19 mouse cellular contexts compared by ENCODE assay signal in genomic region chr3:86037926-86038484, GRCm38 (mm10). TPM values are rescaled to one million over a fixed set of nuclear protein-coding genes. Genes with fewer than 3 reads are reported as not detected.
DNase-seq lines count a peak whose midpoint lies in the region; ATAC-seq and TF ChIP-seq lines count a peak whose summit lies in the region.
"Had no signal": no experiment of that assay in that cellular context is flagged by ENCODE, and none has a peak within 500 bp of the region (broad histone marks: within the 10 kb centered on the region; RNA-seq: fewer than 3 reads in every experiment).

No protein-coding gene starts in this region.

- peak overlapping the region; percentile 71; the same call in 1 of the 2 replicates for H3K27ac ChIP-seq in heart, adult 2 months
- 0 out of 2 replicates have a peak overlapping the region, but pooled peaks have one; percentile 9 for H3K27ac ChIP-seq in intestine, embryonic 16.5 days (ENCODE audit: low read length)
- no peak overlapping the region for H3K27ac ChIP-seq in intestine, embryonic 15.5 days
- peak overlapping the region; percentile 20; the same call in 1 of the 2 replicates for H3K27ac ChIP-seq in neural tube, embryonic 15.5 days (replicated peaks)
- no peak overlapping the region for H3K27ac ChIP-seq in midbrain, embryonic 13.5 days
- H3K27ac ChIP-seq: hindbrain, embryonic 14.5 days; midbrain, embryonic 15.5 days had no signal

- peaks cover 7% of the 10 kb centered on the region for H3K4me1 ChIP-seq in heart, adult 2 months (ENCODE audit: control insufficient read depth, insufficient read depth, low read length)
- H3K4me1 ChIP-seq in intestine, embryonic 16.5 days (ENCODE audit: control insufficient read depth, insufficient read depth, low read length) = peaks cover 15% of the 10 kb centered on the region
- peaks cover 9% of the 10 kb centered on the region; the same call in 1 of the 2 replicates for H3K4me1 ChIP-seq in intestine, embryonic 15.5 days (replicated peaks)
- peaks cover 12% of the 10 kb centered on the region for H3K4me1 ChIP-seq in neural tube, embryonic 15.5 days
- H3K4me1 ChIP-seq in midbrain, embryonic 13.5 days (replicated peaks) = no peaks in the 10 kb centered on the region

- H3K79me2 ChIP-seq in heart, adult 2 months (replicated peaks; ENCODE audit: control insufficient read depth, insufficient read depth, low read length) = no peaks in the 10 kb centered on the region

- H3K9ac ChIP-seq in heart, adult 2 months (ENCODE audit: low read depth, low read length) = no peak overlapping the region
- no peak overlapping the region for H3K9ac ChIP-seq in intestine, embryonic 16.5 days (ENCODE audit: low read depth, low read length)
- H3K9ac ChIP-seq in intestine, embryonic 15.5 days = no peak overlapping the region
- H3K9ac ChIP-seq in neural tube, embryonic 15.5 days (replicated peaks) = no peak overlapping the region
- no peak overlapping the region for H3K9ac ChIP-seq in midbrain, embryonic 13.5 days (replicated peaks)
- H3K9ac ChIP-seq: hindbrain, embryonic 14.5 days; midbrain, embryonic 15.5 days had no signal

- no peaks in the 10 kb centered on the region; the same call in 1 of the 2 replicates for H3K36me3 ChIP-seq in heart, adult 2 months (ENCODE audit: control insufficient read depth, insufficient read depth, low read length)
- H3K36me3 ChIP-seq in intestine, embryonic 16.5 days (ENCODE audit: control insufficient read depth, insufficient read depth, low read length) = peaks cover under 1% of the 10 kb centered on the region; the same call in 1 of the 2 replicates
- peaks cover 3% of the 10 kb centered on the region; the same call in 1 of the 2 replicates for H3K36me3 ChIP-seq in intestine, embryonic 15.5 days
- H3K36me3 ChIP-seq in neural tube, embryonic 15.5 days = peaks cover 2% of the 10 kb centered on the region; the same call in 1 of the 2 replicates
- H3K36me3 ChIP-seq in midbrain, embryonic 13.5 days = no peaks in the 10 kb centered on the region
- H3K36me3 ChIP-seq: midbrain, embryonic 15.5 days had no signal

- no peak for TF ChIP-seq POLR2A in heart, adult 2 months (IDR thresholded peaks at IDR 0.05; ENCODE audit: insufficient read depth, low read depth, low read length)

- no peak for TF ChIP-seq EP300 in heart, adult 2 months (IDR thresholded peaks at IDR 0.05; ENCODE audit: insufficient read depth, low read depth, low read length)

- intact Hi-C loops in heart, adult 2 months (cut with DNase I) = loop anchor here (5.0 kb wide), 1 partner anchor 41 kb away; no protein-coding TSS in a partner anchor
- intact Hi-C loops in heart, postnatal 36 days (cut with DNase I) = no loop called here

- 72% methylated on average over 9 of the region's 9 CpGs for WGBS in heart, adult 2 months
- 68% methylated on average over 9 of the region's 9 CpGs for WGBS in intestine, embryonic 16.5 days
- 65% methylated on average over 9 of the region's 9 CpGs for WGBS in intestine, embryonic 15.5 days
- 85% methylated on average over 9 of the region's 9 CpGs for WGBS in neural tube, embryonic 15.5 days
- 93% methylated on average over 9 of the region's 9 CpGs for WGBS in midbrain, embryonic 13.5 days

- no peak for DNase-seq in heart, adult 2 months
- no peak for DNase-seq in heart, postnatal 36 days
- no peak for DNase-seq in neural tube, embryonic 10.5 days (ENCODE audit: extremely low spot score, low spot score)
- DNase-seq: cerebellum, adult 8-10 months; right cerebral cortex, adult 18-20 months had no signal

- no peaks in the 10 kb centered on the region; the same call in 1 of the 2 replicates for H3K9me3 ChIP-seq in intestine, embryonic 16.5 days (ENCODE audit: control insufficient read depth, low read length)
- no peaks in the 10 kb centered on the region for H3K9me3 ChIP-seq in intestine, embryonic 15.5 days
- no peaks in the 10 kb centered on the region for H3K9me3 ChIP-seq in neural tube, embryonic 15.5 days (replicated peaks)
- H3K9me3 ChIP-seq in midbrain, embryonic 13.5 days = no peaks in the 10 kb centered on the region
- H3K9me3 ChIP-seq: midbrain, embryonic 15.5 days had no signal

- no peak for TF ChIP-seq CTCF in heart, adult 2 months (IDR thresholded peaks at IDR 0.05)

- H3K27me3 ChIP-seq in heart, adult 2 months (ENCODE audit: control insufficient read depth, insufficient read depth, low read length) = no peaks in the 10 kb centered on the region
- no peaks in the 10 kb centered on the region for H3K27me3 ChIP-seq in intestine, embryonic 16.5 days (replicated peaks; ENCODE audit: control insufficient read depth, insufficient read depth, low read length)
- no peaks in the 10 kb centered on the region for H3K27me3 ChIP-seq in intestine, embryonic 15.5 days (replicated peaks)
- H3K27me3 ChIP-seq in neural tube, embryonic 15.5 days (replicated peaks) = no peaks in the 10 kb centered on the region
- no peaks in the 10 kb centered on the region for H3K27me3 ChIP-seq in midbrain, embryonic 13.5 days
- H3K27me3 ChIP-seq: midbrain, embryonic 15.5 days had no signal

- H3K4me3 ChIP-seq in heart, adult 2 months = no peak overlapping the region
- no peak overlapping the region for H3K4me3 ChIP-seq in intestine, embryonic 16.5 days (ENCODE audit: low read length)
- H3K4me3 ChIP-seq in intestine, embryonic 15.5 days (replicated peaks) = no peak overlapping the region
- no peak overlapping the region for H3K4me3 ChIP-seq in neural tube, embryonic 15.5 days (replicated peaks)
- no peak overlapping the region for H3K4me3 ChIP-seq in midbrain, embryonic 13.5 days (replicated peaks)
- H3K4me3 ChIP-seq: midbrain, embryonic 15.5 days had no signal

- H3K4me2 ChIP-seq in intestine, embryonic 16.5 days (ENCODE audit: low read depth, low read length) = no peak overlapping the region
- no peak overlapping the region for H3K4me2 ChIP-seq in intestine, embryonic 15.5 days (replicated peaks)
- H3K4me2 ChIP-seq in neural tube, embryonic 15.5 days = no peak overlapping the region
- no peak overlapping the region for H3K4me2 ChIP-seq in midbrain, embryonic 13.5 days (replicated peaks)
- H3K4me2 ChIP-seq: hindbrain, embryonic 14.5 days; midbrain, embryonic 15.5 days had no signal

- ATAC-seq in intestine, embryonic 16.5 days = no peak
- no peak for ATAC-seq in intestine, embryonic 15.5 days
- ATAC-seq in neural tube, embryonic 15.5 days (ENCODE audit: low FRiP score) = no peak
- no peak for ATAC-seq in midbrain, embryonic 13.5 days
- ATAC-seq: midbrain, embryonic 15.5 days had no signal

RNA-seq across cellular contexts. Expression of gene Prss48, which starts 35.7 kb away (rescaled TPM):
- total RNA-seq in heart, adult 2 months (2021) = not detected
- polyA plus RNA-seq in heart, adult 2 months (2012; rRNA removed) = not detected in 2 replicates
- total RNA-seq in heart, postnatal 36 days (2021) = not detected
- not detected in 2 replicates for polyA plus RNA-seq in intestine, embryonic 16.5 days (2015; fragmentation: Nextera tagmentation; extraction: Ambion mirVana)
- polyA plus RNA-seq in intestine, embryonic 15.5 days (2015; fragmentation: Nextera tagmentation; extraction: Ambion mirVana) = 0.15 and 0.47 TPM in 2 replicates
- not detected in 2 replicates for polyA plus RNA-seq in neural tube, embryonic 15.5 days (2015; fragmentation: Nextera tagmentation; extraction: Ambion mirVana)
- polyA plus RNA-seq in midbrain, embryonic 13.5 days (2015; fragmentation: Nextera tagmentation; extraction: Ambion mirVana) = not detected in 2 replicates
- total RNA-seq: adrenal gland, postnatal 4 days; common myeloid progenitor, adult 5-6 weeks; gastrocnemius, postnatal 4 days; megakaryocyte, adult 5-6 weeks had no signal
- polyA plus RNA-seq: forebrain, embryonic 11.5 days; kidney, adult 2 months; limb, embryonic 14.5 days; liver, embryonic 16.5 days; midbrain, embryonic 15.5 days had no signal

Comparison
In these comparisons a context has a peak if more than half of its experiments do, and no peak if none do; other contexts are left out.
1. H3K27ac ChIP-seq: peak in heart, adult 2 months (single experiment), intestine, embryonic 16.5 days (single experiment) and neural tube, embryonic 15.5 days (single experiment); none in intestine, embryonic 15.5 days (single experiment) and midbrain, embryonic 13.5 days (single experiment).